Mouse (Mus musculus) MEL (cell line): ENCODE results near the gene 2210017I01Rik. TPM values are rescaled to one million over a fixed set of nuclear protein-coding genes. Genes with fewer than 3 reads are reported as not detected.

Source experiments
- DNase-seq: peaks from one replicate; pipeline ENCODE4 v3.0.0; 2011; ENCODE audit warnings: low read depth, low spot score
- H3K27ac ChIP-seq: 2 replicates; pipeline ENCODE4 v1.5.1; 2012; ENCODE audit warnings: low read depth, mild to moderate bottlenecking, control low read depth, low read length, moderate library complexity; ENCODE audit not compliant: control insufficient read depth
- H3K27me3 ChIP-seq, 2 experiments: fragments of 150-350 bp in 1 of 2; sonication (generic) in 1 of 2; 2 replicates each; pipeline ENCODE4 v1.6.1; 2012; ENCODE audit warnings: low read length in 2 of 2, mild to moderate bottlenecking in 2 of 2, improper control_type of control experiment in 1 of 2, moderate library complexity in 1 of 2; ENCODE audit not compliant: insufficient read depth in 2 of 2, control insufficient read depth in 1 of 2
- H3K36me3 ChIP-seq, 2 experiments: 2 replicates each; pipeline ENCODE4 v1.6.1; 2012 to 2014; ENCODE audit warnings: low read length in 2 of 2, improper control_type of control experiment in 1 of 2, inconsistent platforms in 1 of 2, mild to moderate bottlenecking in 1 of 2; ENCODE audit not compliant: insufficient read depth in 2 of 2, control insufficient read depth in 1 of 2
- H3K4me1 ChIP-seq, 2 experiments: fragments of 150-350 bp in 1 of 2; sonication (generic) in 1 of 2; 2 replicates each; pipeline ENCODE4 v1.6.1; 2012; ENCODE audit warnings: low read length in 2 of 2, improper control_type of control experiment in 1 of 2, mild to moderate bottlenecking in 1 of 2; ENCODE audit not compliant: insufficient read depth in 2 of 2, control insufficient read depth in 1 of 2
- H3K4me3 ChIP-seq, 2 experiments: fragments of 150-350 bp in 1 of 2; sonication (generic) in 1 of 2; 2 replicates each; pipeline ENCODE4 v1.5.1; 2012; ENCODE audit warnings: low read depth in 2 of 2, low read length in 2 of 2, mild to moderate bottlenecking in 2 of 2, moderate library complexity in 2 of 2, control low read depth in 1 of 2, improper control_type of control experiment in 1 of 2; ENCODE audit not compliant: control insufficient read depth in 1 of 2, insufficient read depth in 1 of 2
- H3K79me2 ChIP-seq: 2 replicates; pipeline ENCODE4 v1.6.1; 2012; ENCODE audit warnings: mild to moderate bottlenecking, low read length, moderate library complexity; ENCODE audit not compliant: control insufficient read depth, poor library complexity, insufficient read depth
- H3K9ac ChIP-seq: 2 replicates; pipeline ENCODE4 v1.6.1; 2012; ENCODE audit warnings: low read depth, mild to moderate bottlenecking, control low read depth, low read length, moderate library complexity; ENCODE audit not compliant: control insufficient read depth, poor library complexity, severe bottlenecking
- H3K9me3 ChIP-seq: fragments of 150-350 bp; sonication (generic); replicated peaks from 2 replicates; pipeline ENCODE4 v1.6.1; 2012; ENCODE audit warnings: mild to moderate bottlenecking, low read length, improper control_type of control experiment, moderate library complexity; ENCODE audit not compliant: insufficient read depth
- BHLHE40 ChIP-seq: IDR thresholded peaks from 2 replicates; pipeline ENCODE4 v1.6.1; 2012; ENCODE audit warnings: low read depth, mild to moderate bottlenecking, inconsistent platforms, low read length, improper control_type of control experiment, borderline replicate concordance
- ELF1 ChIP-seq: IDR thresholded peaks from 2 replicates; pipeline ENCODE4 v1.6.1; 2014; ENCODE audit warnings: low read depth, mild to moderate bottlenecking, inconsistent platforms, low read length, improper control_type of control experiment, moderate library complexity
- ETS1 ChIP-seq: IDR thresholded peaks from 2 replicates; pipeline ENCODE4 v1.6.1; 2012; ENCODE audit warnings: low read depth, mild to moderate bottlenecking, inconsistent platforms, low read length, improper control_type of control experiment, moderate library complexity
- GABPA ChIP-seq: IDR thresholded peaks from 2 replicates; pipeline ENCODE4 v1.6.1; 2012; ENCODE audit warnings: low read depth, mild to moderate bottlenecking, inconsistent platforms, low read length, improper control_type of control experiment, moderate library complexity
- GATA1 ChIP-seq: IDR thresholded peaks from 2 replicates; pipeline ENCODE4 v1.6.1; 2011; ENCODE audit warnings: low read depth, low read length, improper control_type of control experiment
- JUND ChIP-seq: IDR thresholded peaks from 2 replicates; pipeline ENCODE4 v1.6.1; 2011; ENCODE audit warnings: low read depth, mild to moderate bottlenecking, improper control_type of control experiment, low read length
- KAT2A ChIP-seq: conservative IDR thresholded peaks from 2 replicates; pipeline ENCODE4 v1.6.1; 2012; ENCODE audit warnings: low read depth, low read length, improper control_type of control experiment, inconsistent platforms
- MAFK ChIP-seq: IDR thresholded peaks from 2 replicates; pipeline ENCODE4 v1.6.1; 2011; ENCODE audit warnings: low read depth, mild to moderate bottlenecking, low read length, improper control_type of control experiment, borderline replicate concordance
- MAX ChIP-seq: IDR thresholded peaks from 2 replicates; pipeline ENCODE4 v1.6.1; 2011; ENCODE audit warnings: low read length, improper control_type of control experiment
- MAZ ChIP-seq: IDR thresholded peaks from 2 replicates; pipeline ENCODE4 v1.6.1; 2012; ENCODE audit warnings: low read depth, mild to moderate bottlenecking, inconsistent platforms, low read length, improper control_type of control experiment
- MEF2A ChIP-seq: IDR thresholded peaks from 2 replicates; pipeline ENCODE4 v1.6.1; 2014; ENCODE audit warnings: low read depth, mild to moderate bottlenecking, inconsistent platforms, low read length, improper control_type of control experiment; ENCODE audit not compliant: poor library complexity, insufficient replicate concordance, severe bottlenecking; ENCODE audit errors: extremely low read depth
- MXI1 ChIP-seq: IDR thresholded peaks from 2 replicates; pipeline ENCODE4 v1.6.1; 2011; ENCODE audit warnings: mild to moderate bottlenecking, low read depth, low read length, improper control_type of control experiment
- NELFE ChIP-seq: IDR thresholded peaks from 2 replicates; pipeline ENCODE4 v1.6.1; 2011; ENCODE audit warnings: low read depth, low read length, improper control_type of control experiment
- POLR2A ChIP-seq, 2 experiments: IDR thresholded peaks; 2 replicates each; pipeline ENCODE4 v1.6.1; 2011 to 2012; ENCODE audit warnings: low read length in 2 of 2, mild to moderate bottlenecking in 2 of 2, control low read depth in 1 of 2, improper control_type of control experiment in 1 of 2, low read depth in 1 of 2, moderate library complexity in 1 of 2; ENCODE audit not compliant: control insufficient read depth in 1 of 2, insufficient read depth in 1 of 2, poor library complexity in 1 of 2
- POLR2AphosphoS5 ChIP-seq: IDR thresholded peaks from 2 replicates; pipeline ENCODE4 v1.6.1; 2012; ENCODE audit warnings: low read depth, borderline replicate concordance, mild to moderate bottlenecking, inconsistent platforms, low read length, moderate library complexity, mixed read lengths
- RAD21 ChIP-seq: IDR thresholded peaks from 2 replicates; pipeline ENCODE4 v1.6.1; 2011; ENCODE audit warnings: mild to moderate bottlenecking, low read depth, low read length, improper control_type of control experiment
- SMC3 ChIP-seq: IDR thresholded peaks from 2 replicates; pipeline ENCODE4 v1.6.1; 2011; ENCODE audit warnings: low read depth, low read length, improper control_type of control experiment
- UBTF ChIP-seq: IDR thresholded peaks from 2 replicates; pipeline ENCODE4 v1.6.1; 2012; ENCODE audit warnings: low read depth, mild to moderate bottlenecking, inconsistent platforms, low read length, improper control_type of control experiment, moderate library complexity, borderline replicate concordance; ENCODE audit not compliant: insufficient read depth
- USF1 ChIP-seq: IDR thresholded peaks from 2 replicates; pipeline ENCODE4 v1.6.1; 2014; ENCODE audit warnings: low read depth, mild to moderate bottlenecking, inconsistent platforms, low read length, improper control_type of control experiment, moderate library complexity
- ZC3H11A ChIP-seq: IDR thresholded peaks from 2 replicates; pipeline ENCODE4 v1.6.1; 2012; ENCODE audit warnings: low read depth, mild to moderate bottlenecking, inconsistent platforms, low read length, improper control_type of control experiment
- ZNF384 ChIP-seq: IDR thresholded peaks from 2 replicates; pipeline ENCODE4 v1.6.1; 2012; ENCODE audit warnings: low read depth, mild to moderate bottlenecking, inconsistent platforms, low read length, improper control_type of control experiment
- polyA plus RNA-seq, 2 experiments: library from polyadenylated mRNA; stranded (reverse) in 1 of 2; unstranded in 1 of 2; fragments of >175 nt in 1 of 2; fragments of >200 nt in 1 of 2; gene quantifications; 2 replicates each; pipeline versions ENCODE4 v1.2.1 to v1.2.4; 2012; ENCODE audit warnings: low replicate concordance in 2 of 2, low read depth in 1 of 2; ENCODE audit not compliant: insufficient read length in 2 of 2, insufficient read depth in 1 of 2, missing spikeins in 1 of 2
- total RNA-seq: library from RNA; depleted of rRNA; stranded (reverse); fragments of 300-350 nt; gene quantifications from 2 replicates; pipeline ENCODE4 v1.2.3, GENCODE M21; 2012

The 2210017I01Rik gene
- total and polyA plus RNA-seq, 3 experiments: not detected

- Histone ChIP-seq H3K9me3 (no peaks in the 10 kb centered on the region), H3K27ac (no peak overlapping the region), H3K36me3 (no peaks in the 10 kb centered on the region), H3K4me3 (no peak overlapping the region), H3K9ac (no peak overlapping the region), H3K79me2 (no peaks in the 10 kb centered on the region), H3K27me3 (no peaks in the 10 kb centered on the region)
- no peak for DNase-seq
- TF ChIP-seq POLR2AphosphoS5 (no peak), MXI1 (no peak), JUND (no peak), ZC3H11A (no peak), RAD21 (no peak), UBTF (no peak), ZNF384 (no peak), MEF2A (no peak), KAT2A (no peak), GATA1 (no peak), POLR2A (IDR thresholded peaks at IDR 0.05; ENCODE audit: control insufficient read depth in 1 of 2, insufficient read depth in 1 of 2, low read depth in 1 of 2, low read length in 2 of 2, poor library complexity in 1 of 2) (no peak), GABPA (no peak), SMC3 (no peak)
- TF ChIP-seq, all 39 proteins: peak for 0
- no peaks in the 10 kb centered on the region for H3K4me1 ChIP-seq
These were observed 28.5 kb downstream of the 2210017I01Rik start for GRCm38 (mm10) chr3:92578652-92579413.

GRCm38 (mm10) chr3:92573449-92574041 lies 33.7 kb downstream of the 2210017I01Rik start, which contains the start of gene Ivl:
Ivl (minus strand) TSS chr3:92573735.
- no peak for DNase-seq
- no peaks in the 10 kb centered on the region for H3K9me3 ChIP-seq
- no peaks in the 10 kb centered on the region for H3K79me2 ChIP-seq
- no peak within 1 kb of the TSS for H3K27ac ChIP-seq
- H3K4me3 ChIP-seq: no peak within 1 kb of the TSS
- H3K36me3 ChIP-seq: no peaks in the 10 kb centered on the region
- no peak within 1 kb of the TSS for H3K9ac ChIP-seq
- no peaks in the 10 kb centered on the region for H3K27me3 ChIP-seq
- no peaks in the 10 kb centered on the region for H3K4me1 ChIP-seq
- TF ChIP-seq ETS1 (no peak), USF1 (no peak), ZNF384 (no peak), ELF1 (no peak), BHLHE40 (no peak), MAZ (no peak), NELFE (no peak), MAX (no peak), MAFK (no peak), RAD21 (no peak)
